Mouse (Mus musculus): ENCODE data around the gene Slc39a8.

Gene Slc39a8

GRCm38 (mm10) chr3:135844835-135845234 is 19.8 kb downstream of the Slc39a8 start:
- DNase-seq (ENCODE audit: extremely low read depth, low read depth, low spot score): no peak

- no peak for DNase-seq (ENCODE audit: extremely low read depth, low read depth, low spot score)
Measured at GRCm38 (mm10) chr3:135845860-135846259, 20.8 kb downstream of the Slc39a8 start.

GRCm38 (mm10) chr3:135851607-135852006 is 26.5 kb downstream of the Slc39a8 start:
- no peak for DNase-seq (ENCODE audit: extremely low read depth, low read depth, low spot score)

GRCm38 (mm10) chr3:135853604-135854297 is 28.7 kb downstream of the Slc39a8 start:
- no peak for DNase-seq (ENCODE audit: extremely low read depth, low read depth, low spot score)

- no peak for DNase-seq (ENCODE audit: extremely low read depth, low read depth, low spot score)
Measured at GRCm38 (mm10) chr3:135854298-135854984, 29.4 kb downstream of the Slc39a8 start.

- DNase-seq (ENCODE audit: extremely low read depth, low read depth, low spot score): no peak
Measured at GRCm38 (mm10) chr3:135854985-135855340, 29.9 kb downstream of the Slc39a8 start.

- DNase-seq (ENCODE audit: extremely low read depth, low read depth, low spot score): no peak
Measured at GRCm38 (mm10) chr3:135856303-135856702, 31.2 kb downstream of the Slc39a8 start.

GRCm38 (mm10) chr3:135857134-135857533 is 32.1 kb downstream of the Slc39a8 start:
- no peak for DNase-seq (ENCODE audit: extremely low read depth, low read depth, low spot score)

- DNase-seq (ENCODE audit: extremely low read depth, low read depth, low spot score): no peak
Measured at GRCm38 (mm10) chr3:135859431-135859830, 34.4 kb downstream of the Slc39a8 start.

- DNase-seq (ENCODE audit: extremely low read depth, low read depth, low spot score): no peak
Measured at GRCm38 (mm10) chr3:135862804-135863203, 37.7 kb downstream of the Slc39a8 start.

GRCm38 (mm10) chr3:135869041-135869440 is 44.0 kb downstream of the Slc39a8 start:
- DNase-seq (ENCODE audit: extremely low read depth, low read depth, low spot score): no peak

- DNase-seq (ENCODE audit: extremely low read depth, low read depth, low spot score): no peak
Measured at GRCm38 (mm10) chr3:135872325-135872724, 47.2 kb downstream of the Slc39a8 start.

- DNase-seq (ENCODE audit: extremely low read depth, low read depth, low spot score): no peak
Measured at GRCm38 (mm10) chr3:135873596-135873995, 48.5 kb downstream of the Slc39a8 start.

- DNase-seq (ENCODE audit: extremely low read depth, low read depth, low spot score): no peak
Measured at GRCm38 (mm10) chr3:135878048-135878447, 53.0 kb downstream of the Slc39a8 start.

GRCm38 (mm10) chr3:135885927-135886658 is 61.0 kb downstream of the Slc39a8 start:
- no peak for DNase-seq (ENCODE audit: extremely low read depth, low read depth, low spot score)

- no peak for DNase-seq (ENCODE audit: extremely low read depth, low read depth, low spot score)
Measured at GRCm38 (mm10) chr3:135886659-135887027, 61.6 kb downstream of the Slc39a8 start.

- no peak for DNase-seq (ENCODE audit: extremely low read depth, low read depth, low spot score)
Measured at GRCm38 (mm10) chr3:135887033-135887855, 62.2 kb downstream of the Slc39a8 start.

- no peak for DNase-seq (ENCODE audit: extremely low read depth, low read depth, low spot score)
Measured at GRCm38 (mm10) chr3:135887856-135888155, 62.7 kb downstream of the Slc39a8 start.

- no peak for DNase-seq (ENCODE audit: extremely low read depth, low read depth, low spot score)
Measured at GRCm38 (mm10) chr3:135889401-135889800, 64.3 kb downstream of the Slc39a8 start.

- DNase-seq (ENCODE audit: extremely low read depth, low read depth, low spot score): no peak
Measured at GRCm38 (mm10) chr3:135903366-135903765, 78.3 kb downstream of the Slc39a8 start.

GRCm38 (mm10) chr3:135904881-135905280 is 79.8 kb downstream of the Slc39a8 start:
- no peak for DNase-seq (ENCODE audit: extremely low read depth, low read depth, low spot score)

Measured in fat pad, adult 2 months (tissue).